Mouse (Mus musculus): ENCODE measurements around the gene Rapgef4.

The Rapgef4 gene

DNA sequence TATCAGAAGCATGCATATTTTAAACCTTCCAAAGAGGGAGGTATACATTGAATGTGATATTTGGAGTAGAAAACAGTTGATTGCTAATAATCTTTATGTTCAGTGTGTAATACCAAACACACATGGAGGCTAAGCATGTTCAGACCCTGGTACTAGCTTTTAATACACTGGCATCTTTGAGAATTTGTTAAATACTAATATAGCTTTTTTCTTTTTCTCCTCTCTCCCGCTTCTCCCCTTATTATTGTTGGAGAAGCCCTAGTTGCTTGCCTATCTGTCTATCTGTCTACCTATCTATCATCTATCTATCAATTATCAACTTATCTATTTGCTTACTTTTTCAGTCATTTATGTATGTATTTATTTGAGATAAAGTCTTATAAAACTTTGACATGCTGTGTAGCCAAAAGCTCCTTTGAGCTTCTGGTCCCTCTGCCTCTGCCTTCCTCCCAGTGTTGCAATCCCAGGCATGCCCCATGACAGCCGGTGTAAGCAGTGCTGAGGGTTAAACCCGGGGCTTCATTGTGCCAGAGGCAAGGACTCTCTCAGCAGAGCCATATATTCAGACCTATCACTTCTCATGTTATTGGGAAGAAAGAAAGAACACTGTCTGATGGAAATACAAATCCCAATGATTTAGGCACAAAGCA, 96.6 kb downstream of the Rapgef4 start:
- DNase-seq (ENCODE audit: low spot score) = no peak

DNA sequence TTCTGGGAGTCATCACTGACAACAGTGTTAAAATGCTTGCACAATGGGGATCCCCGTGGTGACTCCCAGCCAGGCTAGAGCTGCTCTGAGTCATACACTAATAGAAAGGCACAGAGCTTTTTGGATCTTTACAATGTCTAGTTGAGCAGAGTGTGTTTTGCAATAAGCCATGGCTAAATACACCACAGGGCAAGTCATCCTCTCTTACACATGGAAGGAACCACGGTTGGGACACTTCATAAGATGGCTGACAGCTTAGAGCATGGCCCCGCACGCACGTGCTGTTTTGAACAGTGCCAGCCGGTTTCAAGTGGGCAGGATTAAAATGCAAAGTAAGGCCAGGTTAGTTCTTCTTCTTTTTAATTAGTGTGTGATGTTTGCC, 97.1 kb downstream of the Rapgef4 start:
- DNase-seq (ENCODE audit: low spot score) = no peak

- no peak for DNase-seq (ENCODE audit: low spot score)
These were observed 98.1 kb downstream of the Rapgef4 start for GRCm38 (mm10) chr2:72079110-72079509.

DNA sequence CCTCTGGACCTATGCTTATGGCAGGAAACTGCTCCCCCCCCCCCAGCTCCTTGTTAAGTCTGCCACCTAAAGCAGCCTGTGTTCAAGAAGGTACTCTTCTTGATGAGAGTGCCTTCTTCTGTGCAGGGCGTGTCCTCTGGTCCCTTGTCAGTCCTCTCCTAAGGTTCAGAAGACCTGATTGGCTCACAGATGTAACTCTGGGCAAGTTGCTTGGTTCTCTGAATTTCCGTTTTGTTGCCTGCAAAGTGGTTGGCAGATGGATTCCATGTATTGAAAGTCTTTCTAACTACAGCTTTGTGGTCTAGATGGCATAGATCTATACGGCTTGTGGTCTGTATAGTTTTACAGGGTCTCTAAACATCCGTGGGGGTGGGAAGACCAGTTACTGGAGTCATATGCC, 101.8 kb downstream of the Rapgef4 start:
- no peak for DNase-seq (ENCODE audit: low spot score)

GRCm38 (mm10) chr2:72088886-72089285, 107.8 kb downstream of the Rapgef4 start:
- no peak for DNase-seq (ENCODE audit: low spot score)

- DNase-seq (ENCODE audit: low spot score) = no peak
These were observed 109.0 kb downstream of the Rapgef4 start for GRCm38 (mm10) chr2:72090061-72090460.

- no peak for DNase-seq (ENCODE audit: low spot score)
These were observed 111.0 kb downstream of the Rapgef4 start for GRCm38 (mm10) chr2:72092046-72092445.

GRCm38 (mm10) chr2:72093402-72094037, 112.5 kb downstream of the Rapgef4 start:
- no peak for DNase-seq (ENCODE audit: low spot score)

GRCm38 (mm10) chr2:72094038-72094437, 113.0 kb downstream of the Rapgef4 start:
- no peak for DNase-seq (ENCODE audit: low spot score)

DNA sequence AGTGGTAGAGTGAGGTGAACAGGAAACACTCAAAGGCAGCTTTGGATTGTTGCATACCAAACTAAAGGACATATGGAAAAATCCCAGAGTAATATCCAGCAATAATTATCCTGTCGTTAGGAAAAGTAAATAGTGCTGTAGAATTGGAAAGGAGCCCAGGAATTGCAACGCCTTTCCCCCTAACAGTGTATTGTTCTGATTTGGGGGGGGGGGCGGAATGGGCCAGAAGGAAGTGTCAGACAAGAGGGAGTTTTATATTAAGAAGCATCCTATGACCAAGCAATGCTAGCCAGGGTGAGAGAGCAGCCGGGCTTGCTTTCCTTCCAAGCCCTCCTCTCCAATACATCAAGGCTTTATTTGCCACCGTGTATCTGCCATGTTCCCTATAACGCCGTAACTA, 113.4 kb downstream of the Rapgef4 start:
- DNase-seq (ENCODE audit: low spot score) = no peak

GRCm38 (mm10) chr2:72095002-72095401, 114.0 kb downstream of the Rapgef4 start:
- no peak for DNase-seq (ENCODE audit: low spot score)

DNA sequence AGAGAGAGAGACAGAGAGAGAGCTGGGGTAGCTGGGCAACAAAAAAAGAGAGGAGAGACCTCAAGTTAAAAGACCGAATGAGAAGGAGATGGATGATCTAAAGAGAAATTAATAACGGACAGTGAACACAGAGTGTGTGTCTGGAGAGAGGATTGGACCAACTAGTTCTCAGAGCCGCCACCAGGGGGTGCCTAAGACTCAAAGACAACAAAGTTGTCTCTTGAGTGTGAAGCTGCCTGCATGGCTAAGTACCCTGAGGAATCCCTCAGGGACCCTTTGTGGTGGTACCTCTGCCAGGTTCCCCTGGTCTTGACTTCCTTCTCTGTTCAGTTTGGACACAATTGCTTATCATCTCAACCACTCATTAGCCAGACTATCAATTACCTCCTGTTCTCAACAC, 115.3 kb downstream of the Rapgef4 start:
- peak; percentile 18 for DNase-seq (ENCODE audit: low spot score)

- no peak for DNase-seq (ENCODE audit: low spot score)
These were observed 117.3 kb downstream of the Rapgef4 start for GRCm38 (mm10) chr2:72098366-72098765.

- no peak for DNase-seq (ENCODE audit: low spot score)
These were observed 123.6 kb downstream of the Rapgef4 start for GRCm38 (mm10) chr2:72104604-72105003.

DNA sequence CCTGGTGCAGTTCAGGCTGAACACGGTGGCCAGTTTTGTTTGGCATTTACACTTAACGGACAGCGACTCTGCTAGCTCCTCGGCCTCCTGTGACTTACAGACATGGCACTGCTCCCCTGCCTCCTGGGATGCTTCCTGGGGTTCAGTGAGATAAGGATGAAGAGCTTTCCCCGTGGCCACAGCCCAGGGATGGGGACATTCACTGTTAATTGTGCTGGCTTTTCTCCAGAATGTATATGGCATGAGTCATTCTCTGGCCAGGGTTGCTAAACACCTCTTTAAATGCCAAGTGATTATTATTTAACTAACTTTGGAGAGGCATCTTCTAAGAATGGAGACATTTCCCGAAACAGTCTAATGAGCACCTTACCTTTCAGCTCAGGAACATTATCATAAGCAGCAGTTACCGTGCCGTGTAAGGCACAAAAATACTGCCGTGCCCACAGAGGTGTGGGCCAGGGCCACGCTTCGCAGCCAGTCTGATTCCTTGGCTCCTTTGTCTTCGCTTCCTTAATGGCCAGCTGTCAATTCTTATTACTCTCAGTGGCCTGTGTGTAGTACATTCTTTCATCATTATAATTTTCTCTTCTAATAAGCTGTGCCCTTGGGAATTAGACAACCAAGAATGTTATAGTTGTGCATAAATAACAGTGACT, 126.6 kb downstream of the Rapgef4 start:
- no peak for DNase-seq (ENCODE audit: low spot score)

DNA sequence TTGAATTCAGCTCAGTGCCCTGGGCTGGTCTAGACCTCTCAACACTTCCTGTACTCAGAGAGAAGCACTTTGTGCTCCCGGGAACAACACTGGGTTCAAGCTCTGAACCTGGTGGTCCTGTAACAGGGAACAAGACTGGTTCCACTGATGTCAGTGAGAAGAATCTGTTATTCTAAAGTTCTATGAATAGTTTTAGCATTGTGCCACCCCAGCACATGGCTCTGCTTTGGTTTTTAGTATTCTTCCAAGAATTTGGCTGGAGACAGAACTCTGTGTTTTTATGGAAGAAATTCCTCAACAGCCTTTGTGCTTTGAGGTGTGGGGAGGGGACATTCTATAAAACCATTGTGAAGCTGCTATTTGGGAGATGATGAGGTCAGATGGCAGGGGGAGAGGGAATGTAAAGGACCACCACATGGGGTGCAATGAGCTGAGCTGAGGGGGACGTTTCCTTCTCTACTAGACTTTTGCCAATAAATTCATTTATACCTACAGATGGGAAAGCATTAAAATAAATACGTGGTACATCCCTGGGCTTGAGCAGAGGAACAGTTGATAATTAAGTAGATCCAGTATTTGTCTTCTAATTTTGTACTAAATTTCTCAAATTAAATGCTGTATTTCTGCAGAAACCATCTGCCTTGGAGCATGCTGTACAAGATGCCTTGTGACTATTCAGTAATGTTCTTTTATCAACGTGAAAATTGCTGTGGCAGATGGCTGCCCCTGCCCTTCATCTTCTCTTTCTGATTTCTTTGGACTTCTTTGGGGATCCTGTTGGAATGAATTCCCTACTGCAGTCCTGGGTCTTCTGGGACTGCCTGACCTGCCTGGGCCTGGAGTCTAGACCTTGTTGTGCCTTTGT, 127.6 kb downstream of the Rapgef4 start:
- no peak for DNase-seq (ENCODE audit: low spot score)

DNA sequence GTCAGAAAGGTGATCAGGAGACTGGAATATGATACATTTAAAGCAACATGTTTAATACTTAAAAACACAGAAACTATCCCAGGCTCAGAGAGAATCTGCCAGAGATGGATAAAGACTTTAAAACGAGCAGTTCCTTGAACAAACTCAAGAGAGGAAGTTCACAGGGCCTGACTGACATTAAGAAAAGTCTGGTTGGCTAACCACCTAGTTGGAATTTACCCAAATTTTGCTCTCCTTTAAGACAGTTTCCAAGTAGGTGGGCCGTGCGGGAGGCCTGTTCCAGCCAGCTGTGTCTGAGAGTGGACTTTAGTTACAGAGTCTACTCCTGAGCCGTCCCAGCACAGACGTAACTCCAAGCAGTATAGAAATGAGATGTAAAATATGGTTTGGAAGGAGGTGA, 129.4 kb downstream of the Rapgef4 start:
- DNase-seq (ENCODE audit: low spot score) = no peak

DNA sequence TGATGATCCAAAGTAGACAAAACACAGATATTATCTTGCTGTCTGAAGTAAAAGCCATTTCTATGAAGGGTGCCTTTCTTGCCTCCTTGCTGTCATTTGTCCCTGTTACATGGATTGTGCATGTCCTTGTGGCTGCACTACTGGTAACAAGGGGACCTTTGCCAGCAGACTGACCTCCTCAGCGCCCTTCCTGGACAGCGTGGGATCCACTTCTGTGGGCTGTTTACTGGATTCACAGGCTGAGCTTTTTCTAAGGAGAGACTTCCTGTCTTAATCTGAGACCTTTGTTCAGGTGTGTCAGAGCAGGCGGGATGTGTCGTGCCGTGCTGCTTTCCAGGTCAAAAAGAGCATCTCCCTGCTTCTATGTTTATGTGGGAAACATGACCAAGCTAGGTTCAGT, 132.7 kb downstream of the Rapgef4 start:
- DNase-seq (ENCODE audit: low spot score) = no peak

- DNase-seq (ENCODE audit: low spot score) = no peak
These were observed 133.1 kb downstream of the Rapgef4 start for GRCm38 (mm10) chr2:72114148-72114559.

GRCm38 (mm10) chr2:72116103-72116502, 135.1 kb downstream of the Rapgef4 start:
- no peak for DNase-seq (ENCODE audit: low spot score)

GRCm38 (mm10) chr2:72116698-72117097, 135.7 kb downstream of the Rapgef4 start:
- DNase-seq (ENCODE audit: low spot score) = no peak

Measured in c-Kit-positive CD71-positive TER-119-positive erythroid progenitor cells, embryonic 14.5 days (primary cell).